Mouse (Mus musculus) megakaryocyte, embryonic 14.5 days (primary cell): ENCODE data around the gene Clstn2.

Experiments used
- FLI1 ChIP-seq: IDR thresholded peaks from 2 replicates; pipeline ENCODE4 v1.6.1; 2012; ENCODE audit warnings: low read length, inconsistent platforms, mixed read lengths
- GATA1 ChIP-seq: IDR thresholded peaks from 3 replicates; pipeline ENCODE4 v1.6.1; 2012; ENCODE audit warnings: mixed read lengths, low read length, inconsistent platforms, borderline replicate concordance

- TF ChIP-seq GATA1, result no peak
- TF ChIP-seq FLI1, result no peak
Observed at GRCm38 (mm10) chr9:97634831-97635230, 398.1 kb downstream of the Clstn2 start.
